Mouse (Mus musculus): Measurements from ENCODE around the gene Zfp276. TPM values are rescaled to one million over a fixed set of nuclear protein-coding genes. Genes with fewer than 3 reads are reported as not detected.
"Not testable (repeated sequence)": the region's sequence is repeated elsewhere in the genome, so short reads cannot be mapped to it uniquely, and the experiment has no call there.

The Zfp276 gene
- total RNA-seq (2015; ENCODE audit: low replicate concordance) (3.6 and 13.8 TPM in 2 replicates), total RNA-seq (2017; ENCODE audit: low replicate concordance) (5.6 and 8.0 TPM in 2 replicates)

DNA sequence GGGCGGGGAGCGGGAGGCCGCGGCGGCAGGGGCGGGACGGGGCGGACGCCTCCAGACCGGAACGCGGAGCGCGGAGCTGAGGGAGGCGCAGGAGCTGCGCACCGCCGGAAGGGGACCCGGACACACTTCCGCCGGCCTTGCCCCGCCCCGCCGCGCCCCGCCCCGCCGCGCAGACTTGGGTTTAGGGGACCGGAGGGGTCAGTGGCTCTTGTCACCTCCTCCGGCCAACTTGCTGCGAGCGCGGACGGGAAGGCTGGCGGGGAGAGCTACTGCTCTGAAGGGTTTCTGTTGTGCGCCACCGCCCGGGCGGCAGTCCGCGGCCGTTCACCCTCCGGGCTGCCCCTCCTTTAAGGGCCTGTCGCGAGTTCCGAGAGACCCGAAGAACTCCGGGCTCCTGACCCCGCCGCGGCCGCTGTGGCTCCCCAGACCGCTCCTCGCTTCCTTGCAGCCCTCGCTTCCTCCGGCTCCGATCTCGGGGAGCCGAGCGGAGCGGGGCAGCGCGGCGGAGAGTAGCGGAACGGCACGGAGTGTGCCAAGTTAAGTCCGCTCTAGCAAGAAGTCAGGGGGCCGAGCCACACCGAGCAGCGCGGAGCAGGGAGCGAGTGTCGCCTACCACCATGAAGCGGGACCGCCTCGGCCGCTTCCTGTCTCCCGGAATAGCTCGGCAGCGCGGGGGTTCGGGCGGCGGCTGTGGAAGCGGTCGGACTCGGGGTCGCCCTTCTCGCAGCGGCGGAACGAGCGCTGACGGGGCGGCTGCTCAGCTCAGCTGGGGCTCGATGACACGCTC, at the start of gene Zfp276, which contains the start of gene Vps9d1:
Zfp276 (plus strand) TSS at position 97 of the 787 bp plus-strand sequence.
Vps9d1 (minus strand) TSS at position 250 of the 787 bp plus-strand sequence.
- peak; percentile 89 for ATAC-seq (replicated peaks; ENCODE audit: low FRiP score, poor library complexity, severe bottlenecking)

- ATAC-seq (replicated peaks; ENCODE audit: low FRiP score, poor library complexity, severe bottlenecking): 0 out of 2 replicates have a peak, but pooled peaks have one; percentile 10
Observed at GRCm38 (mm10) chr8:123211876-123212275, 42.1 kb upstream of the Zfp276 start.

- peak; percentile 80 for ATAC-seq (replicated peaks; ENCODE audit: low FRiP score, poor library complexity, severe bottlenecking)
Observed at GRCm38 (mm10) chr8:123212321-123213117, 41.5 kb upstream of the Zfp276 start, which contains the start of the genes Chmp1a and Spata33. Chmp1a (minus strand) TSS chr8:123212763. Spata33 (plus strand) TSS chr8:123212832.

GRCm38 (mm10) chr8:123213118-123213772, 40.8 kb upstream of the Zfp276 start:
- ATAC-seq (replicated peaks; ENCODE audit: low FRiP score, poor library complexity, severe bottlenecking): peak; percentile 37; the same call in 1 of the 2 replicates

GRCm38 (mm10) chr8:123215430-123215829, 38.6 kb upstream of the Zfp276 start:
- no peak for ATAC-seq (replicated peaks; ENCODE audit: low FRiP score, poor library complexity, severe bottlenecking)

- ATAC-seq (replicated peaks; ENCODE audit: low FRiP score, poor library complexity, severe bottlenecking): no peak
Observed at GRCm38 (mm10) chr8:123220917-123221316, 33.1 kb upstream of the Zfp276 start.

GRCm38 (mm10) chr8:123224278-123225266, 29.4 kb upstream of the Zfp276 start, which contains the start of gene Cdk10:
Cdk10 (plus strand) TSS chr8:123224842.
- ATAC-seq (replicated peaks; ENCODE audit: low FRiP score, poor library complexity, severe bottlenecking): peak; percentile 98

- no peak for ATAC-seq (replicated peaks; ENCODE audit: low FRiP score, poor library complexity, severe bottlenecking)
Observed at GRCm38 (mm10) chr8:123228416-123228815, 25.6 kb upstream of the Zfp276 start.

DNA sequence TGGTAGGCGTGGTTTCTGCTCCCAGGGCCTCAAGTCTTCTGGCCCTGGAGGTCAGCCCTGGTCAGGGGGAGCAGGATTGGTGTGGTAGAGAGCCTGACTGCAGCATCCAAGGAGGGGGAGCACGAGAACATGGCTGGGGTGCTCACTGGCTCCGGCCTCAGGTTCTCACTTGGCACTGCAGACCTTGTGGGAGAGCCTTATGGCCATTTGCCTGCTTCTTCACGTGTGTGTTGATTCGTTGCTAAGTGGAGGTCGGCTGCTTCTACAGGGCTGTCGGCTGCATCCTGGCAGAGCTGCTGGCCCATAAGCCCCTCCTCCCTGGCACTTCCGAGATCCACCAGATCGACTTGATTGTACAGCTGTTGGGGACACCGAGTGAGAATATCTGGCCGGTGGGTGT, 23.7 kb upstream of the Zfp276 start:
- ATAC-seq (replicated peaks; ENCODE audit: low FRiP score, poor library complexity, severe bottlenecking): not testable (repeated sequence)

- ATAC-seq (replicated peaks; ENCODE audit: low FRiP score, poor library complexity, severe bottlenecking): no peak
Observed at GRCm38 (mm10) chr8:123231742-123232141, 22.3 kb upstream of the Zfp276 start.

GRCm38 (mm10) chr8:123232553-123232952, 21.4 kb upstream of the Zfp276 start:
- ATAC-seq (replicated peaks; ENCODE audit: low FRiP score, poor library complexity, severe bottlenecking): no peak

GRCm38 (mm10) chr8:123233300-123233699, 20.7 kb upstream of the Zfp276 start:
- no peak for ATAC-seq (replicated peaks; ENCODE audit: low FRiP score, poor library complexity, severe bottlenecking)

GRCm38 (mm10) chr8:123233760-123234159, 20.2 kb upstream of the Zfp276 start:
- no peak for ATAC-seq (replicated peaks; ENCODE audit: low FRiP score, poor library complexity, severe bottlenecking)

DNA sequence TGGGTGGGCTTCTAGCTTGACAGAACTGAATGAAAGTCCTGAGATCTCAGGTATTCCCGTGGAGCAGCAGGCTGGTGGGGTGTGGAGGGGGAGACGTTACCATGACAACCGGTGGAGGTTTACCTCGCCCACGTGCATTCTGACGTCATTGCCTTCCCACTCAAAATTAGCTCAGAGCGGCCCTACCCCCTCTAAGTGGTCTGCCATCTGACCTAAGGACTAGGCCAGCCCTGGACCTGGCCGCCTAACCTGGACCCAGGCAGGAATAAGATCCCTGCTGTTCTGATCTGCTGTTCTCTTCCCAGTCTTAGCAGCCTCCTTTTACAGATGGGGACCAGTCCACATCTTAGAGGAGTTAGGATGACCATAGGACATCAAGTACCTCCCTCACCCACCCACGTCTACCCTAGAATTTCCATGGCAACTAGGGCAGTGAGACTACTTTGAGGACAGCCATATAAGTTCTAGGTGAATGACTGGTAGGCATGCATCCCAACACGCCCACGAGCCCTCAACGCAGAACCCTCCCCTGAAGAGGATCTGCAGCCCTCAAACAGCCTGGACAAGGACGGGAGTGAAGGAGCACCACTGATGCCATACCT, 19.0 kb upstream of the Zfp276 start:
- no peak for ATAC-seq (replicated peaks; ENCODE audit: low FRiP score, poor library complexity, severe bottlenecking)

- peak; percentile 87 for ATAC-seq (replicated peaks; ENCODE audit: low FRiP score, poor library complexity, severe bottlenecking)
Observed at GRCm38 (mm10) chr8:123235520-123236497, 18.2 kb upstream of the Zfp276 start, which contains the start of gene Spata2l. Spata2l (minus strand) TSS chr8:123236233.

DNA sequence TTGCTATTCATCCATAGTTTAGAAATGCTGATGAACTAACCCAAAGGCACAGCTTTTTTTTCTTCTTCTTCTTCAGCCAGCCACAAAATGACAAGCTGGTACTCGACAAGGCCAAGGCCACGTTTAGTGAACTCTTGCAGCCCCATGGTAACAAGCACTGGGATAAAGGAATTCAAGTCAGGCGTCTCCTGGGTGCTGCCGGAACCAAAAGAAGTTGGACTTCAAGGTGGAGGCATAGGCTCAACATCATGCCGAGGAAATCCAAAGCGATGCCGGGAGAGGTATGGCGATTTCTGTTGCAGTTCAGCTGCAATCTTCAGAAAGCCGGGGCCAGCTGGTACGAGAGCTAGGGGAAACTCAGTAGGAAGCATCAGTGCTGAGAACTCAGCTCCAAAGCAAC, 14.6 kb upstream of the Zfp276 start:
- no peak for ATAC-seq (replicated peaks; ENCODE audit: low FRiP score, poor library complexity, severe bottlenecking)

Data from erythroid progenitor cell, adult 5-6 weeks (primary cell).